Mouse (Mus musculus): ENCODE results near the gene Ctnna2. TPM values are rescaled to one million over a fixed set of nuclear protein-coding genes. Genes with fewer than 3 reads are reported as not detected.

The Ctnna2 gene
- total and polyA plus RNA-seq, 2 experiments = not detected

DNA sequence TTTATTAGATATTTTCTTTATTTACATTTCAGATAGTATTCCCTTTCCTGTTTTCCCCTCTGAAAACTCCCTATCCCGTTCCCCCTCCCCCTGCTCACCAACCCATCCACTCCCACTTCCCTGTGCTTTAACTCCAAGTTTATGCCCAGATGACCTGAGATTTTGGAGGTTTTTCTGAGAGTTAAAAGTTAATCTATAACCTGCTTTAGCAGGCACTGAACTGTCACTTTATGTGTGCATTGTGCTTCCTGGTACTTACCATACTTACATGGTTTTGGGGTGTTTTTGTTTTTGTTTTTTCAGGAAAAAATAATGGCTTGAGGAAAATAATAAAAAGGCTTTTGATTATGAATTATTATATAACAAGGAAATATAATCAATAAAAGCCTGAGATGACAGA, 292.3 kb downstream of the Ctnna2 start:
- Histone ChIP-seq H3K36me3 (ENCODE audit: control insufficient read depth, insufficient read depth, low read length) (no peaks in the 10 kb centered on the region), H3K79me2 (ENCODE audit: control insufficient read depth, insufficient read depth, low read length) (no peaks in the 10 kb centered on the region), H3K27me3 (ENCODE audit: control insufficient read depth, insufficient read depth, low read length) (no peaks in the 10 kb centered on the region), H3K4me3 (ENCODE audit: insufficient read depth, low read depth, low read length) (no peak overlapping the region), H3K9ac (ENCODE audit: low read depth, low read length) (no peak overlapping the region), H3K4me1 (ENCODE audit: control insufficient read depth, insufficient read depth, low read length) (no peaks in the 10 kb centered on the region), H3K27ac (replicated peaks; ENCODE audit: insufficient read depth, low read depth, low read length) (no peak overlapping the region)
- DNase-seq (ENCODE audit: extremely low read depth, low read depth, low spot score) = no peak
- TF ChIP-seq POLR2A (IDR thresholded peaks at IDR 0.05; ENCODE audit: extremely low read depth, insufficient read depth, low read length) = no peak
- no peak for TF ChIP-seq CTCF (IDR thresholded peaks at IDR 0.05; ENCODE audit: low read depth, low read length)
- WGBS = 15% methylated on average over 1 of the region's 1 CpGs

DNA sequence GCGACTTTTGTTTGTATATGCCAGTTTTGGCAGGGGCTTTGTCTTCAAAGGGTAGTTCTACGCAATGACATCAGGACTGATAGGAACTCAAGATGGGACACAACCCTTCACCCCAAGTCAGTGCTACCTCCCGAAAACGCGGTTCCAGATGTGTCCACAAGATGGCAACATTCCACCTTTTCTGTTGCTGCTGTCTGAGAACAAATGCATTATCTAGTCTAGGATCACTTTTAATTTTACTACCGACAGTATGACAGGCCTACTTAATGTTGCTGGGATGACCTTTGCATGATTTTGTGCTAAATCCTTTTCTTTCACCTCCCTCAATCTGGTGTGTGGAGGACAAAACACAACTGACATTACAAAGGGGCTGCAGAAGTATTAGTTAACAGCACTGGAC, 329.4 kb downstream of the Ctnna2 start:
- Histone ChIP-seq H3K27me3 (ENCODE audit: control insufficient read depth, insufficient read depth, low read length) (no peaks in the 10 kb centered on the region), H3K9ac (ENCODE audit: low read depth, low read length) (no peak overlapping the region), H3K4me1 (ENCODE audit: control insufficient read depth, insufficient read depth, low read length) (no peaks in the 10 kb centered on the region; the same call in 1 of the 2 replicates), H3K4me3 (ENCODE audit: insufficient read depth, low read depth, low read length) (no peak overlapping the region), H3K79me2 (ENCODE audit: control insufficient read depth, insufficient read depth, low read length) (no peaks in the 10 kb centered on the region), H3K36me3 (ENCODE audit: control insufficient read depth, insufficient read depth, low read length) (no peaks in the 10 kb centered on the region), H3K27ac (replicated peaks; ENCODE audit: insufficient read depth, low read depth, low read length) (no peak overlapping the region)
- peak; percentile 23 for DNase-seq (ENCODE audit: extremely low read depth, low read depth, low spot score)
- TF ChIP-seq POLR2A (IDR thresholded peaks at IDR 0.05; ENCODE audit: extremely low read depth, insufficient read depth, low read length) (no peak), CTCF (IDR thresholded peaks at IDR 0.05; ENCODE audit: low read depth, low read length) (peak; percentile 64)
- WGBS = 5% methylated on average over 6 of the region's 6 CpGs

DNA sequence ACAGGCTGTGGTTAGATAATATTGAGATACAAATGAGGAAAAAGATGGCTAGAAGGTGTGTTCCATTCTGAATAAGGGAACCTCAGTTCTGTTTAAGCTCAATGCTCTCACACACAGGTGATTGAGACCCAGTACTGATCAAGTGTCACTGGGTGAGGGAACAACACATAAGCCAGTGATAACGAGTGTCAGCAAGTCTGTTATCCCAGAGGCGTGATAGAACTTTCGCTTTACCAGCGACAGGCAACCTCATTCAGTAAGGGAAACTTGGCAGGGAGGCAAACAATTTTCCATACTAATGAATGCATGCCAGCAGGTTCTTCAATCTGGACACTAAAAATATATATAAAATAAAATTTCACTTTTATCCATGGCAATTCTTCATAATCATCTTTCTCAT, 334.9 kb downstream of the Ctnna2 start:
- no peak for DNase-seq (ENCODE audit: extremely low read depth, low read depth, low spot score)
- Histone ChIP-seq H3K4me1 (ENCODE audit: control insufficient read depth, insufficient read depth, low read length) (no peaks in the 10 kb centered on the region), H3K36me3 (ENCODE audit: control insufficient read depth, insufficient read depth, low read length) (no peaks in the 10 kb centered on the region), H3K27me3 (ENCODE audit: control insufficient read depth, insufficient read depth, low read length) (no peaks in the 10 kb centered on the region), H3K4me3 (ENCODE audit: insufficient read depth, low read depth, low read length) (no peak overlapping the region), H3K79me2 (ENCODE audit: control insufficient read depth, insufficient read depth, low read length) (no peaks in the 10 kb centered on the region), H3K27ac (replicated peaks; ENCODE audit: insufficient read depth, low read depth, low read length) (no peak overlapping the region), H3K9ac (ENCODE audit: low read depth, low read length) (no peak overlapping the region)
- TF ChIP-seq POLR2A (IDR thresholded peaks at IDR 0.05; ENCODE audit: extremely low read depth, insufficient read depth, low read length) = no peak
- no peak for TF ChIP-seq CTCF (IDR thresholded peaks at IDR 0.05; ENCODE audit: low read depth, low read length)
- 73% methylated on average over 4 of the region's 4 CpGs for WGBS

DNA sequence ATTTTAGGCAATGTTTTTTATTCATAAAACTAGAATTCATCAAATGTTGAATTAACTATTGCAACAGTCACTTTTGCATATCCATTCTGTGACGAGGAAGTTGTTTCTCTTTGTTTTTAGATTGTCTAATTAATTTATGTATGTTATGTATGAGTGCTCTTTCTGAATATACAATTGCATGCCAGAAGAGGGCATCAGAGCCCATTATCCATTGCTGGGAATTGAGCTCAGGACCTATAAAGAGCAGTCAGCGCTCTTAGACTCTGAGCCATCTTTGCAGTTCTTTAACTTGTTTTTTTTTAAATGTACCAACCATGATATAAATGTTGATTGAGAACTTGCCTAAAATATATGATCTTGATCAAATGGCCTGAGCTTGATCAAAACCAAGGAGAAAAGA, 340.7 kb downstream of the Ctnna2 start:
- 90% methylated on average over 2 of the region's 2 CpGs for WGBS
- no peak for DNase-seq (ENCODE audit: extremely low read depth, low read depth, low spot score)

DNA sequence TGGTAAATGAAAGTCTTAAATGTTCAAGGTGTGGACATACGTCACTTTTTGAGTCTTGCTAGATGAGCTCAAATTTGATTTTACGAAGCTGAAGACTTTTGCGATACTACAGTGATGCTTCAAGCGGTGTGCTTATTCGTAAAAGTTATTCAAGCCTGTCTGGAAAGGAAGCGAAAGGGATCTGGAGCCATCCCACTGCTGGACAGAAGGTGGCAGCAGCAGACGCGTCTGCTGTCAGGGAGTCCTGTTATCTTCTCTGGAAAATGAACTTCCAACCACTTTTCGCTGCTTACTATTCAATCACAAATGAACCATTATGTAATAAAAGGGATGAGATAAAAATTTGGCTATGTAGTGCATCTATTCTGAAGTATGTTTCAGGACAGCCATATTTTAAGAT, 345.5 kb downstream of the Ctnna2 start:
- H3K79me2 ChIP-seq (ENCODE audit: control insufficient read depth, insufficient read depth, low read length) = no peaks in the 10 kb centered on the region
- H3K4me1 ChIP-seq (ENCODE audit: control insufficient read depth, insufficient read depth, low read length) = no peaks in the 10 kb centered on the region
- no peak overlapping the region for H3K4me3 ChIP-seq (ENCODE audit: insufficient read depth, low read depth, low read length)
- 32% methylated on average over 9 of the region's 9 CpGs for WGBS
- DNase-seq (ENCODE audit: extremely low read depth, low read depth, low spot score) = peak; percentile 16
- H3K9ac ChIP-seq (ENCODE audit: low read depth, low read length) = no peak overlapping the region
- TF ChIP-seq POLR2A (IDR thresholded peaks at IDR 0.05; ENCODE audit: extremely low read depth, insufficient read depth, low read length) = no peak
- TF ChIP-seq CTCF (IDR thresholded peaks at IDR 0.05; ENCODE audit: low read depth, low read length) = peak; percentile 85
- no peak overlapping the region for H3K27ac ChIP-seq (replicated peaks; ENCODE audit: insufficient read depth, low read depth, low read length)
- H3K27me3 ChIP-seq (ENCODE audit: control insufficient read depth, insufficient read depth, low read length) = no peaks in the 10 kb centered on the region
- H3K36me3 ChIP-seq (ENCODE audit: control insufficient read depth, insufficient read depth, low read length) = no peaks in the 10 kb centered on the region

More for the DNA sequence above, 340.7 kb downstream of the Ctnna2 start:
- Histone ChIP-seq H3K79me2 (ENCODE audit: control insufficient read depth, insufficient read depth, low read length) (no peaks in the 10 kb centered on the region), H3K4me3 (ENCODE audit: insufficient read depth, low read depth, low read length) (no peak overlapping the region), H3K27ac (replicated peaks; ENCODE audit: insufficient read depth, low read depth, low read length) (no peak overlapping the region), H3K36me3 (ENCODE audit: control insufficient read depth, insufficient read depth, low read length) (no peaks in the 10 kb centered on the region), H3K4me1 (ENCODE audit: control insufficient read depth, insufficient read depth, low read length) (no peaks in the 10 kb centered on the region), H3K9ac (ENCODE audit: low read depth, low read length) (no peak overlapping the region), H3K27me3 (ENCODE audit: control insufficient read depth, insufficient read depth, low read length) (no peaks in the 10 kb centered on the region)
- no peak for TF ChIP-seq POLR2A (IDR thresholded peaks at IDR 0.05; ENCODE audit: extremely low read depth, insufficient read depth, low read length)
- no peak for TF ChIP-seq CTCF (IDR thresholded peaks at IDR 0.05; ENCODE audit: low read depth, low read length)

DNA sequence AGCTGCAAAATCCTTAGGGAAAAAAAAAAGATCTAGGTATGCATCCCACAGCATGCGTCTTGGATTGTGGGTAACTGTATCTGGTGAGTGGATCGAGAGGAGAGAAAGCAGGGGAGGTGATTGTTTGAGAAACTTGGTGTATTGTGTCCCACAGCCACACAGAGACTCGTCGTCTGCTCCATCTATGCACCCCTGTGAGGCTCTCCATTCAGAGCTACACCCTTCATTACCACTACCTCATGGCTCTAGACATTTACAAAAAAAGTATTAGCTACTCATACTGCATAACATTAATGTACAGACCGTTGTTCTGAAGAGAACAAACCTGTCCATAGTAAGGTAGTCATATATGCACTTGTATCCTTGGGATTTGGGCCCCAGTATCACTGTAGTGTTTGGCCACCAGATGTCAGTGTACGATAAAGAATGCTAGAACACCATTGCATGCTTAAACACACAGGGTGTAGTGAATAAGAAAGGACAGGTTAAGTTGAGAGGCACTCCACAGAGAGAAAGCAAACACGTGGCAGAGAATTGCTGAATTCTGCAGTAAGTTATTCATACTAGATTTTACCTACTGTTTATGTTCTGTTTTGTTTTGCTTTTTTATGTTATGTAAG, 350.8 kb downstream of the Ctnna2 start:
- Histone ChIP-seq H3K4me3 (ENCODE audit: insufficient read depth, low read depth, low read length) (no peak overlapping the region), H3K9ac (ENCODE audit: low read depth, low read length) (no peak overlapping the region), H3K79me2 (ENCODE audit: control insufficient read depth, insufficient read depth, low read length) (no peaks in the 10 kb centered on the region), H3K27ac (replicated peaks; ENCODE audit: insufficient read depth, low read depth, low read length) (no peak overlapping the region), H3K27me3 (ENCODE audit: control insufficient read depth, insufficient read depth, low read length) (no peaks in the 10 kb centered on the region), H3K4me1 (ENCODE audit: control insufficient read depth, insufficient read depth, low read length) (no peaks in the 10 kb centered on the region), H3K36me3 (ENCODE audit: control insufficient read depth, insufficient read depth, low read length) (no peaks in the 10 kb centered on the region)
- peak; percentile 14 for DNase-seq (ENCODE audit: extremely low read depth, low read depth, low spot score)
- 48% methylated on average over 7 of the region's 7 CpGs for WGBS
- TF ChIP-seq POLR2A (IDR thresholded peaks at IDR 0.05; ENCODE audit: extremely low read depth, insufficient read depth, low read length) = no peak
- TF ChIP-seq CTCF (IDR thresholded peaks at IDR 0.05; ENCODE audit: low read depth, low read length) = peak; percentile 31
